Mouse (Mus musculus) cortical plate, adult 2 months (tissue): ENCODE data around the gene Mbnl2.

ENCODE experiments used
- CTCF ChIP-seq: fragments of 200-500 bp; IDR thresholded peaks from 2 replicates; pipeline ENCODE4 v1.5.1; 2011; ENCODE audit warnings: mild to moderate bottlenecking, control low read depth, low read length; ENCODE audit not compliant: insufficient read depth; ENCODE audit errors: extremely low read depth
- POLR2A ChIP-seq: fragments of 200-500 bp; IDR thresholded peaks from 2 replicates; pipeline ENCODE4 v1.6.1; 2011; ENCODE audit warnings: mild to moderate bottlenecking, low read length, control low read depth; ENCODE audit not compliant: insufficient read depth; ENCODE audit errors: extremely low read depth

- TF ChIP-seq POLR2A (no peak), CTCF (no peak)
These were observed 205.5 kb downstream of the Mbnl2 start for GRCm38 (mm10) chr14:120480927-120481326.
